Mouse (Mus musculus): ENCODE results near the gene Myocd.

The Myocd gene

DNA sequence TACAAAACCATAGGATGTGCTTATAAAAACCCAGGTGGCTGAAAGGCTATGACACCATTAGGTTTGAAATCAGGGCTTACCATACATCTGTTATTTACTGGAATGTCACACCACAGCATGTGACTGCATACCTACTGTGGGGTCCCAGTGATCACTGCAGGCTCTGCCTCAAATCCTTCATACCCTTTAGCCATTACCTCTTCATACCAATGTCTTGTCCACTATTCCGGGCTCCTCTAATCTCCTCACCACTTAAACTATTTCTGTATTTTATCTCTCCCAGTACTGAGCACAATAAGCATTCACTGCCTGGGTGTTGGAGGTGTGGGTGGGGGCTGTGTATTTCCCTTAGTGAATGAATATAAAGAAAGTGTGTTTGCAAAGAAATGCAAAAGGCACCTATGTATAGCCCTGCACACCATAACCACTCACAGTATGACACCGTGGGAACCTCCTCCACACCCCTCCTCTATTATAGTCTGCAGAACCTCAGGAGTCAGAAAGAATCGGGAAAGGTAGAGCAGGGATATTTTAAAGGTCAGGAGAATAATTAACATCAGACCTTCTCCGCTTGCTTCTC is 126.9 kb downstream of the Myocd start:
- DNase-seq (ENCODE audit: low spot score in 2 of 2): no peak

DNA sequence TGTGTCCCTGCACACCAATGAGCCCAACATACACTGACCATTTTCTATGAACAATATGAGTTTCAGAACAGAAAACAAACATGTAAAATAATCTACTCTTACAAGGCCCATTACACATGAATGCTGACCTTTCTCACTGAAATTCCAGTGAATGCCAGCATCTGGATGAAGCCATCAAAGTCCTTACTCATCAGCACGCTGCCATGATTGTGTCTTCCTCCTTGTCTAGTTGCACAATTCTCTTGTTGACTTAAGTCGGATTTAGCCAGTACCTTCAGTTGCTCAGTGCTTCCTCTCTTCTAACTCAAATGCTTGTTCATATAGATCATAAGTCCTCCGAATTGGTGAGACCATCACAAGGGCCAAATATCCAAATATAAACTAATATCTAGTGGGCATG is 130.8 kb downstream of the Myocd start:
- no peak for DNase-seq (ENCODE audit: low spot score in 2 of 2)

GRCm38 (mm10) chr11:65137145-65137652 is 132.6 kb downstream of the Myocd start:
- no peak for DNase-seq (ENCODE audit: low spot score in 2 of 2)

DNA sequence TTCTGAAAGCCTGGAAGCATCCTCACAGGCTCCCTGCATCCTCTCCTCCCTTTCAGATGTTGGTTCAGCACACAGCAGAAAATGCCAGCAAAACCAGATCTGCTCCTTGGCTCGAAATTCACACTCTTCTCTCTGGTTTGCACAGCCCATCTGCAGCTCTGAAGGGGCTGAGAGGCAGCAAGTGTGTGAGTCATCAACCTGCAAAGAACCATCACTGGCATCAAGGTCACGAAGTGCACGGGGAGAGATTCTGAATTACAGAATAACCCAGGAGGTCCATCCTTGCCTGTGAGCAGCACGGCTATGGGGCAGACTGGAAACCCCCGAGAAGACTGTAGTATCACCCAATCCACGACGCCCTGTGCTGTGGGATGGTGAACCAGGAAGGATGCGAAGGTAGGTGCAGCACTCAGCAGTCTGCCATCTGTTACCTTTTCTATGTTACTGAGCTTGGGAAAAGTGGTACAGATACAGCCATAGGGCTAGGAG is 134.5 kb downstream of the Myocd start:
- DNase-seq (ENCODE audit: low spot score in 2 of 2): no peak

DNA sequence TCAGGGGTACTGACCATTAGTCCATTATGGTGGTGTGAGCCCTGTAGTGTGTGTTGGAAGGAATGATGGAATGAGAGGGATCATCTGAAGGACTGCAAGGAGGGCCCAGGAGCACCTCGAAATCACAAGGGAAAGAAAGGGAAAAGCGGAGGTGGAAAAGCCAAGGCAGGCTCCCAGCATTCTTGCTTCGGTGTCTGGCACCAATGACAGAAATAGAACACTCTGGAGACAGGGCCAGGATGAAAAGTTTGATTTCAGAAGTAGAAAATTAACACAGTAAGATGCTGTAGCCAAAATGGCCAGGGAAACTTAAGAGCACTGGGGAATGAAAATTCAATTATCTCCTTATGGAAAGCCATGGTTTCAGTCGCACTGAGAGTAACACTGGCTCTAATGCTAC is 136.1 kb downstream of the Myocd start:
- DNase-seq (ENCODE audit: low spot score in 2 of 2): no peak

DNA sequence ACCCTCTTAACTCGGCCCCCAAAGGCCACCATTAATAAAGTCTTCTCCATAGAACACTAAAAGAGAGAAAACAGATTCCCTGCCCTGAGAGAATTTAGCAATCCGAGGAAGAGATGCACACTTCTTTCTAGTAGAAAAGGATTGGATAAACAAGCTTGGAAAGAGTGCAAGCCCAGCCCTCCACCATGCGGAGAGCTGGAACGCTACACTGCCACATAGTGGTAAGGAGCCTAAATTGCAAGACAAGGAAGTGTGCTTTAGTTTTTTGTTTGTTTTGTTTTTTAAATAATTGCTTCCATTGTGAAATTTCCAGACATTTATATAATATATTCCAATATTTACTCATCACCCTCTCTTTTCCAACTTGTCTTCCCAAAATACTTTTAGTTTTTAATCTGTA is 140.7 kb downstream of the Myocd start:
- no peak for DNase-seq (ENCODE audit: low spot score in 2 of 2)

- peak in 1 of 2 experiments; percentile 37 for DNase-seq (ENCODE audit: low spot score in 2 of 2)
Observed at GRCm38 (mm10) chr11:65128666-65129065, 141.1 kb downstream of the Myocd start.

DNA sequence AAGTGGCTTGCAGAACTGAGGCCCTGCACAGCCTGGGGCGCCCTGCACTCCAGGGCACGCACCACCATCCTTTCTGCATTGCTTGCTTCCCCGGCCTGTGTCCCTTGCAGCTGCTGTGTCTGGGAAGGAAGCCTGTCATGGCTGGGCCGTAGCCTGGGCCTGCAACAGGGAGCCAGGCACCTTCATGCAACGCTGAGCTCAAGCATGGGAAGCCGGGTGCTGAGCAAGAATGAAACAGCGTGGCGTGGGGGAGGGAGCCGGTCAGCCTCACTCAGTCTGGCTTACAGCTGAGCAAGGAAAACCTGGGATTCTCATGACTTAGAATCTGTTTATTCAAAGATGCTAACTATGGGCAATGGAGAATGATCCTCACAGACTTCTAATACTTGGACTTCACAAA is 143.2 kb downstream of the Myocd start:
- DNase-seq (ENCODE audit: low spot score in 2 of 2): no peak
